Mouse (Mus musculus): ENCODE measurements around the gene Runx1. TPM values are rescaled to one million over a fixed set of nuclear protein-coding genes. Genes with fewer than 3 reads are reported as not detected.

Runx1 gene
- polyA plus RNA-seq, 1 experiment, result 2.4 TPM

DNA sequence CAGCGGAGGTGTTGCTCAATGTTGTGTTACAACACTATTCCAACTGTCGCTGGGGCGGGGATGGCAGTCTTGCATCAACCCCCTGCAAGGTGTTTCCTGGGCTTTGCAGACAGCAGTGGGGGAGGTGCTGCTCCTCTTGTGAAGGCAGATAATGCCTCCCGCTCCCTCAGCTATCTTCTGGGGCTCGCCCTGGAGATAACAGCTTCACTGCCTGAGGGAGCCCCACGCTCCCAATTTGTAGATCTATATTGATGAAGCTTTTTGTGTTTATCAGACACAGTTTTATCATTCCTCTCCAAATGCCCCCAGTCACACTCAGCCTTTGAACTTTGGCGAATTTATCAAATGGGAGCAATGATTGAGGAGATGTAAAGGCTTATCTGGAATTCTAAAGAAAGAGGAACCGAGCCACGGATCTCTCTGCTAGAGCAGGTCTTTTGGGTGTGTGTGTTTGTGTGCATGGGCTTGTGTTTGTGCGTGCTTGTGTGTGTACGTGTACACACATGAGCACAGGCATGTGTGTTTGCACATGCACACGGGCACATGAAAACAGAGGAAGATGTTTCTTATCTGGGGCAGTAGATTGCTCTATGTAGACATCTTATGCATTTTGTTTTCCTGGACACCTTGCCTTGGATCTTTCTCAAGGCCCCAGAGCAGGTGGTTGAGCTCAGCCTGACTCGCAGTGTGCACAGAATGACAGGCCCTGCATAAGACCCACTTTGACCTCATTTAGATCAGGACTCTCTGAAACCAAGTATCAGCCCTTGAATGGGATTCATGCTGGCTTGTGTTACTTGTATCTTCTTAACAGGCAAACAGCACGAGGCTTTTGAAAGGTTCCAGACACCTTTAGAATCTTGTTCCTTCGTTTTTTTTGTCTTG, 110.1 kb downstream of the Runx1 start:
- Histone ChIP-seq H3K36me3 (ENCODE audit: control insufficient read depth, insufficient read depth, low read length, poor library complexity, severe bottlenecking) (no peaks in the 10 kb centered on the region), H3K9me3 (replicated peaks; ENCODE audit: control insufficient read depth, insufficient read depth, low read length, poor library complexity, severe bottlenecking) (0 out of 2 replicates have a peak, but pooled peaks cover 4% of the 10 kb centered on the region), H3K9ac (ENCODE audit: low read depth, poor library complexity, severe bottlenecking) (no peak overlapping the region), H3K4me1 (ENCODE audit: control insufficient read depth, insufficient read depth, low read length) (no peaks in the 10 kb centered on the region), H3K27me3 (ENCODE audit: control insufficient read depth, insufficient read depth, low read length, poor library complexity, severe bottlenecking) (no peaks in the 10 kb centered on the region), H3K4me3 (ENCODE audit: low read depth, low read length) (no peak overlapping the region), H3K27ac (ENCODE audit: insufficient read depth, low read length) (no peak overlapping the region)
- TF ChIP-seq EP300 (IDR thresholded peaks at IDR 0.05; ENCODE audit: insufficient read depth, low read depth, low read length), result 0 out of 2 replicates have a peak, but pooled peaks have one; percentile 45
- no peak for TF ChIP-seq CTCF (IDR thresholded peaks at IDR 0.05; ENCODE audit: low read depth, low read length)
- TF ChIP-seq POLR2A (IDR thresholded peaks at IDR 0.05; ENCODE audit: insufficient read depth, low read length), result no peak

GRCm38 (mm10) chr16:92710161-92710560, 115.8 kb downstream of the Runx1 start:
- no peaks in the 10 kb centered on the region for H3K4me1 ChIP-seq (ENCODE audit: control insufficient read depth, insufficient read depth, low read length)
- H3K9ac ChIP-seq (ENCODE audit: low read depth, poor library complexity, severe bottlenecking), result no peak overlapping the region
- no peak overlapping the region for H3K27ac ChIP-seq (ENCODE audit: insufficient read depth, low read length)
- TF ChIP-seq CTCF (IDR thresholded peaks at IDR 0.05; ENCODE audit: low read depth, low read length) (no peak), EP300 (IDR thresholded peaks at IDR 0.05; ENCODE audit: insufficient read depth, low read depth, low read length) (no peak), POLR2A (IDR thresholded peaks at IDR 0.05; ENCODE audit: insufficient read depth, low read length) (no peak)
- H3K4me3 ChIP-seq (ENCODE audit: low read depth, low read length), result no peak overlapping the region
- H3K9me3 ChIP-seq (replicated peaks; ENCODE audit: control insufficient read depth, insufficient read depth, low read length, poor library complexity, severe bottlenecking), result no peaks in the 10 kb centered on the region
- H3K36me3 ChIP-seq (ENCODE audit: control insufficient read depth, insufficient read depth, low read length, poor library complexity, severe bottlenecking), result no peaks in the 10 kb centered on the region
- no peaks in the 10 kb centered on the region for H3K27me3 ChIP-seq (ENCODE audit: control insufficient read depth, insufficient read depth, low read length, poor library complexity, severe bottlenecking)

DNA sequence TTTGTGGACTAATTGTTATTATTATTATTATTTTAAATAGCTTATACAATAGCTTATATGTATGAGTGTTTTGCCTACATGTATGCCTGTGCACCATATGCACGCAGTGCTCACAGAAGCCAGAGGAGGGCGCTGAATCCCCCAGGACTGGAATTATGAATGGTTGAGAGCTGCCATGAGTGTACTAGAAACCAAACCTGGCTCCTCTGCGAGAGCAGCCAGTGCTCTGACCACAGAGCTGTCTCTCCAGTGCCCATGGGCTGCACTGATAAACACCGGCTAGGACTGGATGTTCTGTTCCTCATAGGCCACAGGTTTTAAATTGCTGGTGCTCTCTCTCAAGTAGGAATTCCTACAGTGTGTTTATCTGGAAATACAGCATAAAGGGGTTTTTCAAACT, 117.2 kb downstream of the Runx1 start:
- Histone ChIP-seq H3K36me3 (ENCODE audit: control insufficient read depth, insufficient read depth, low read length, poor library complexity, severe bottlenecking) (no peaks in the 10 kb centered on the region), H3K4me3 (ENCODE audit: low read depth, low read length) (no peak overlapping the region), H3K4me1 (ENCODE audit: control insufficient read depth, insufficient read depth, low read length) (no peaks in the 10 kb centered on the region), H3K27me3 (ENCODE audit: control insufficient read depth, insufficient read depth, low read length, poor library complexity, severe bottlenecking) (no peaks in the 10 kb centered on the region), H3K9ac (ENCODE audit: low read depth, poor library complexity, severe bottlenecking) (no peak overlapping the region), H3K9me3 (replicated peaks; ENCODE audit: control insufficient read depth, insufficient read depth, low read length, poor library complexity, severe bottlenecking) (no peaks in the 10 kb centered on the region), H3K27ac (ENCODE audit: insufficient read depth, low read length) (no peak overlapping the region)
- TF ChIP-seq CTCF (IDR thresholded peaks at IDR 0.05; ENCODE audit: low read depth, low read length) (peak; percentile 47), EP300 (IDR thresholded peaks at IDR 0.05; ENCODE audit: insufficient read depth, low read depth, low read length) (no peak)

GRCm38 (mm10) chr16:92707712-92708111, 118.2 kb downstream of the Runx1 start:
- no peak overlapping the region for H3K9ac ChIP-seq (ENCODE audit: low read depth, poor library complexity, severe bottlenecking)
- H3K27me3 ChIP-seq (ENCODE audit: control insufficient read depth, insufficient read depth, low read length, poor library complexity, severe bottlenecking), result no peaks in the 10 kb centered on the region
- no peaks in the 10 kb centered on the region for H3K9me3 ChIP-seq (replicated peaks; ENCODE audit: control insufficient read depth, insufficient read depth, low read length, poor library complexity, severe bottlenecking)
- no peaks in the 10 kb centered on the region for H3K36me3 ChIP-seq (ENCODE audit: control insufficient read depth, insufficient read depth, low read length, poor library complexity, severe bottlenecking)
- no peaks in the 10 kb centered on the region for H3K4me1 ChIP-seq (ENCODE audit: control insufficient read depth, insufficient read depth, low read length)
- H3K27ac ChIP-seq (ENCODE audit: insufficient read depth, low read length), result no peak overlapping the region
- no peak overlapping the region for H3K4me3 ChIP-seq (ENCODE audit: low read depth, low read length)
- TF ChIP-seq POLR2A (IDR thresholded peaks at IDR 0.05; ENCODE audit: insufficient read depth, low read length), result no peak
- no peak for TF ChIP-seq CTCF (IDR thresholded peaks at IDR 0.05; ENCODE audit: low read depth, low read length)
- TF ChIP-seq EP300 (IDR thresholded peaks at IDR 0.05; ENCODE audit: insufficient read depth, low read depth, low read length), result no peak

DNA sequence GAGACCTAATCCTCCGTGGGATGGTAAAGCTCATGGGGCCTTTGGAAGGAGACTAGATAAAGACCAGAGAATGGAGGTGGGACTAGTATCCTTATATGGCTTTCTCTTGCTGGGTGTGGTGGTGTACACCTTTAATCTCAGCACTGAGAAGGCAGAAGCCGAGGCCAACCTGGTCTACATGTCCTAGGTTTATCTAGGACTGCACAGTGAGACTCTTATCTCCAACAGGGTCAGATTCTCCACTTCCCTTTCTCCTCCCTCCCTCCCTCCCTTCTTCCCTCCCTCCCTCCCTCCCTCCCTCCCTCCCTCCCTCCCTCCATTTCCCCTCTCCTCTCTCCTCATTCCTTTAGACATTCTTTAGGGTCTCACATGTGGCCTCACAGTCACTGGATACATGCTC, 118.8 kb downstream of the Runx1 start:
- Histone ChIP-seq H3K27ac (ENCODE audit: insufficient read depth, low read length) (no peak overlapping the region), H3K36me3 (ENCODE audit: control insufficient read depth, insufficient read depth, low read length, poor library complexity, severe bottlenecking) (no peaks in the 10 kb centered on the region), H3K9me3 (replicated peaks; ENCODE audit: control insufficient read depth, insufficient read depth, low read length, poor library complexity, severe bottlenecking) (no peaks in the 10 kb centered on the region), H3K4me1 (ENCODE audit: control insufficient read depth, insufficient read depth, low read length) (no peaks in the 10 kb centered on the region), H3K9ac (ENCODE audit: low read depth, poor library complexity, severe bottlenecking) (no peak overlapping the region), H3K27me3 (ENCODE audit: control insufficient read depth, insufficient read depth, low read length, poor library complexity, severe bottlenecking) (no peaks in the 10 kb centered on the region), H3K4me3 (ENCODE audit: low read depth, low read length) (no peak overlapping the region)
- TF ChIP-seq CTCF (IDR thresholded peaks at IDR 0.05; ENCODE audit: low read depth, low read length) (no peak), POLR2A (IDR thresholded peaks at IDR 0.05; ENCODE audit: insufficient read depth, low read length) (no peak), EP300 (IDR thresholded peaks at IDR 0.05; ENCODE audit: insufficient read depth, low read depth, low read length) (no peak)
